Mouse (Mus musculus) heart, embryonic 16.5 days (tissue): ENCODE results near the gene Phf21a. TPM values are rescaled to one million over a fixed set of nuclear protein-coding genes. Genes with fewer than 3 reads are reported as not detected.
"Not testable (repeated sequence)": the region's sequence is repeated elsewhere in the genome, so short reads cannot be mapped to it uniquely, and the experiment has no call there.

ENCODE experiments used
- ATAC-seq: fragments of 200-750 bp; cut with Nextera tagmentation; replicated peaks from 2 replicates; pipeline ENCODE4 v1.8.0; 2017; ENCODE audit warnings: moderate number of reproducible peaks; ENCODE audit not compliant: insufficient read depth, low FRiP score; ENCODE audit errors: extremely low read depth
- H3K27ac ChIP-seq: fragments of 300-500 bp; sonication (generic); 2 replicates; pipeline ENCODE4 v1.5.1; 2014; ENCODE audit warnings: mild to moderate bottlenecking, low read length, control low read depth, moderate library complexity
- H3K27me3 ChIP-seq: fragments of 300-500 bp; sonication (generic); 2 replicates; pipeline ENCODE4 v1.6.1; 2014; ENCODE audit warnings: low read length, mixed read lengths; ENCODE audit not compliant: control insufficient read depth, insufficient read depth
- H3K36me3 ChIP-seq: fragments of 300-500 bp; sonication (generic); 2 replicates; pipeline ENCODE4 v1.6.1; 2014; ENCODE audit not compliant: control insufficient read depth, insufficient read depth
- H3K4me1 ChIP-seq: fragments of 300-500 bp; sonication (generic); 2 replicates; pipeline ENCODE4 v1.6.1; 2014; ENCODE audit warnings: low read length, mixed read lengths; ENCODE audit not compliant: control insufficient read depth, insufficient read depth
- H3K4me2 ChIP-seq: fragments of 300-500 bp; sonication (generic); 2 replicates; pipeline ENCODE4 v1.6.1; 2014; ENCODE audit warnings: low read depth, mild to moderate bottlenecking, control low read depth, low read length
- H3K4me3 ChIP-seq: fragments of 300-500 bp; sonication (generic); 2 replicates; pipeline ENCODE4 v1.5.1; 2014; ENCODE audit warnings: mild to moderate bottlenecking, control low read depth, low read length
- H3K9ac ChIP-seq: fragments of 300-500 bp; sonication (generic); 2 replicates; pipeline ENCODE4 v1.6.1; 2014; ENCODE audit warnings: low read length, control low read depth
- H3K9me3 ChIP-seq: fragments of 300-500 bp; sonication (generic); replicated peaks from 2 replicates; pipeline ENCODE4 v1.6.1; 2016; ENCODE audit warnings: low read length; ENCODE audit not compliant: control insufficient read depth
- WGBS: fragments of 180-500 bp; shearing (Covaris S2); extraction: QIAGEN DNeasy Blood & Tissue Kit; methylation state at CpG from one replicate; pipeline ENCODE4 v1.1.7; 2014; 5-methylcytosine and 5-hydroxymethylcytosine counted together
- polyA plus RNA-seq: library from polyadenylated mRNA; unstranded; fragments of >200 nt; fragmentation: Nextera tagmentation; extraction: Ambion mirVana; gene quantifications from 2 replicates; pipeline ENCODE4 v1.2.1, GENCODE M21; 2015

The Phf21a gene
- polyA plus RNA-seq, 1 experiment from 2014 or later, result 17.1 TPM

- 57% methylated on average over 3 of the region's 3 CpGs for WGBS
- Histone ChIP-seq H3K4me1 (no peaks in the 10 kb centered on the region), H3K36me3 (no peaks in the 10 kb centered on the region), H3K9me3 (no peaks in the 10 kb centered on the region), H3K4me3 (no peak overlapping the region), H3K27ac (no peak overlapping the region), H3K27me3 (no peaks in the 10 kb centered on the region), H3K4me2 (no peak overlapping the region), H3K9ac (no peak overlapping the region)
- no peak for ATAC-seq
Measured at GRCm38 (mm10) chr2:92067600-92067999, 25.3 kb upstream of the Phf21a start.

- no peak overlapping the region for H3K27ac ChIP-seq
- H3K36me3 ChIP-seq, result no peaks in the 10 kb centered on the region
- H3K4me2 ChIP-seq, result no peak overlapping the region
- no peaks in the 10 kb centered on the region for H3K27me3 ChIP-seq
- H3K9ac ChIP-seq, result no peak overlapping the region
- no peak for ATAC-seq
- WGBS, result 67% methylated on average over 5 of the region's 5 CpGs
- H3K4me3 ChIP-seq, result no peak overlapping the region
- no peaks in the 10 kb centered on the region for H3K9me3 ChIP-seq
- H3K4me1 ChIP-seq, result no peaks in the 10 kb centered on the region
Measured at GRCm38 (mm10) chr2:92069630-92070029, 23.3 kb upstream of the Phf21a start.

- no peak for ATAC-seq
- Histone ChIP-seq H3K4me2 (no peak overlapping the region), H3K4me1 (no peaks in the 10 kb centered on the region), H3K9me3 (no peaks in the 10 kb centered on the region), H3K36me3 (no peaks in the 10 kb centered on the region), H3K27ac (no peak overlapping the region), H3K4me3 (no peak overlapping the region), H3K9ac (no peak overlapping the region), H3K27me3 (no peaks in the 10 kb centered on the region)
- WGBS, result 79% methylated on average over 4 of the region's 4 CpGs
Measured at GRCm38 (mm10) chr2:92071143-92071542, 21.8 kb upstream of the Phf21a start.

- Histone ChIP-seq H3K36me3 (no peaks in the 10 kb centered on the region), H3K4me2 (no peak overlapping the region), H3K27ac (no peak overlapping the region), H3K4me3 (no peak overlapping the region), H3K9me3 (no peaks in the 10 kb centered on the region), H3K9ac (no peak overlapping the region), H3K27me3 (no peaks in the 10 kb centered on the region), H3K4me1 (no peaks in the 10 kb centered on the region)
- WGBS, result 73% methylated on average over 13 of the region's 13 CpGs
- ATAC-seq, result no peak
Measured at GRCm38 (mm10) chr2:92076086-92076692, 16.7 kb upstream of the Phf21a start.

GRCm38 (mm10) chr2:92082196-92082595, 10.7 kb upstream of the Phf21a start:
- Histone ChIP-seq H3K4me3 (no peak overlapping the region), H3K9me3 (no peaks in the 10 kb centered on the region), H3K27me3 (no peaks in the 10 kb centered on the region), H3K4me2 (no peak overlapping the region), H3K27ac (no peak overlapping the region), H3K9ac (no peak overlapping the region), H3K4me1 (no peaks in the 10 kb centered on the region), H3K36me3 (no peaks in the 10 kb centered on the region)
- no peak for ATAC-seq
- 87% methylated on average over 4 of the region's 4 CpGs for WGBS

- 69% methylated on average over 1 of the region's 1 CpGs for WGBS
Measured at GRCm38 (mm10) chr2:92085721-92086120, 7.2 kb upstream of the Phf21a start.

GRCm38 (mm10) chr2:92087065-92087464, 5.9 kb upstream of the Phf21a start:
- Histone ChIP-seq H3K27me3 (no peaks in the 10 kb centered on the region), H3K4me1 (no peaks in the 10 kb centered on the region), H3K4me2 (no peak overlapping the region), H3K27ac (no peak overlapping the region), H3K36me3 (no peaks in the 10 kb centered on the region), H3K9ac (no peak overlapping the region), H3K9me3 (no peaks in the 10 kb centered on the region), H3K4me3 (no peak overlapping the region)
- ATAC-seq, result no peak
- WGBS, result 71% methylated on average over 4 of the region's 4 CpGs

More at GRCm38 (mm10) chr2:92085721-92086120, 7.2 kb upstream of the Phf21a start:
- Histone ChIP-seq H3K4me2 (no peak overlapping the region), H3K9me3 (no peaks in the 10 kb centered on the region), H3K27ac (no peak overlapping the region), H3K9ac (no peak overlapping the region), H3K27me3 (no peaks in the 10 kb centered on the region), H3K36me3 (no peaks in the 10 kb centered on the region), H3K4me3 (no peak overlapping the region), H3K4me1 (no peaks in the 10 kb centered on the region)
- ATAC-seq, result no peak

- Histone ChIP-seq H3K27ac (no peak overlapping the region), H3K27me3 (no peaks in the 10 kb centered on the region), H3K9me3 (no peaks in the 10 kb centered on the region), H3K4me2 (no peak overlapping the region), H3K9ac (no peak overlapping the region), H3K36me3 (no peaks in the 10 kb centered on the region), H3K4me1 (no peaks in the 10 kb centered on the region), H3K4me3 (no peak overlapping the region)
- ATAC-seq, result no peak
- 80% methylated on average over 4 of the region's 4 CpGs for WGBS
Measured at GRCm38 (mm10) chr2:92089782-92090181, 3.1 kb upstream of the Phf21a start.

GRCm38 (mm10) chr2:92093503-92093902, 586 bp downstream of the Phf21a start:
- H3K27me3 ChIP-seq, H3K9ac ChIP-seq, H3K4me1 ChIP-seq, ATAC-seq, H3K27ac ChIP-seq, H3K9me3 ChIP-seq, H3K36me3 ChIP-seq, H3K4me2 ChIP-seq, H3K4me3 ChIP-seq: not testable (repeated sequence)
- 87% methylated on average over 2 of the region's 2 CpGs for WGBS
